Mouse (Mus musculus) liver, adult (tissue): ENCODE measurements around the gene Pakap.

Experiments used
- GATA4 ChIP-seq: IDR thresholded peaks from 2 replicates; pipeline ENCODE4 v1.6.1; 2014; ENCODE audit warnings: mild to moderate bottlenecking, low read length; ENCODE audit not compliant: insufficient replicate concordance

The Pakap gene

GRCm38 (mm10) chr4:57829131-57829530 is 261.2 kb downstream of the Pakap start:
- TF ChIP-seq GATA4 = no peak

- TF ChIP-seq GATA4 = no peak
Observed at GRCm38 (mm10) chr4:57829740-57830139, 261.8 kb downstream of the Pakap start.

GRCm38 (mm10) chr4:57832318-57832717 is 264.3 kb downstream of the Pakap start:
- TF ChIP-seq GATA4 = no peak

- no peak for TF ChIP-seq GATA4
Observed at GRCm38 (mm10) chr4:57833060-57833459, 265.1 kb downstream of the Pakap start.

- no peak for TF ChIP-seq GATA4
Observed at GRCm38 (mm10) chr4:57834141-57834540, 266.2 kb downstream of the Pakap start.

GRCm38 (mm10) chr4:57837089-57837488 is 269.1 kb downstream of the Pakap start:
- TF ChIP-seq GATA4 = no peak

GRCm38 (mm10) chr4:57839343-57839742 is 271.4 kb downstream of the Pakap start:
- peak; percentile 60; the same call in 1 of the 2 replicates for TF ChIP-seq GATA4

GRCm38 (mm10) chr4:57841911-57842310 is 273.9 kb downstream of the Pakap start:
- no peak for TF ChIP-seq GATA4

- no peak for TF ChIP-seq GATA4
Observed at GRCm38 (mm10) chr4:57842472-57843305, 274.7 kb downstream of the Pakap start.

- TF ChIP-seq GATA4 = peak; percentile 27; the same call in 1 of the 2 replicates
Observed at GRCm38 (mm10) chr4:57845031-57845431, 277.1 kb downstream of the Pakap start.

GRCm38 (mm10) chr4:57845541-57846210 is 277.7 kb downstream of the Pakap start:
- no peak for TF ChIP-seq GATA4

GRCm38 (mm10) chr4:57846381-57846990 is 278.5 kb downstream of the Pakap start:
- TF ChIP-seq GATA4 = no peak

- TF ChIP-seq GATA4 = no peak; the same call in 1 of the 2 replicates
Observed at GRCm38 (mm10) chr4:57846991-57847422, 279.0 kb downstream of the Pakap start.

GRCm38 (mm10) chr4:57847676-57848075 is 279.7 kb downstream of the Pakap start:
- no peak for TF ChIP-seq GATA4

GRCm38 (mm10) chr4:57849465-57849864 is 281.5 kb downstream of the Pakap start:
- TF ChIP-seq GATA4 = no peak; the same call in none of the 2 replicates

- no peak for TF ChIP-seq GATA4
Observed at GRCm38 (mm10) chr4:57851731-57852130, 283.8 kb downstream of the Pakap start.

- no peak for TF ChIP-seq GATA4
Observed at GRCm38 (mm10) chr4:57852461-57853040, 284.6 kb downstream of the Pakap start.
